Mouse (Mus musculus): ENCODE measurements around the gene Cd8b1. TPM values are rescaled to one million over a fixed set of nuclear protein-coding genes. Genes with fewer than 3 reads are reported as not detected.

Gene Cd8b1
- total RNA-seq, 2 experiments from 2014 or later: 0.37 TPM; not detected in 1

Other genes with a start within 250 kb of the Cd8b1 start
- gene Thnsl2, start 178.3 kb upstream of the Cd8b1 start, total RNA-seq (2021): 1 to 10 TPM; 7.1 to 7.9 TPM
- gene Fabp1, start 123.0 kb upstream of the Cd8b1 start, total RNA-seq (2021): 1 to 10 TPM in 1 of 2 experiments, under 1 TPM in 1; 0.74 to 6.3 TPM
- gene Krcc1, start 51.1 kb upstream of the Cd8b1 start, total RNA-seq (2021): 10 to 100 TPM; 50.6 to 51.8 TPM
- 100 to 1,000 TPM; 153 to 163 TPM for gene Smyd1, start 555 bp upstream of the Cd8b1 start, total RNA-seq (2021)
- 1 to 10 TPM in 1 of 2 experiments, under 1 TPM in 1; 0.13 to 1.0 TPM for gene Cd8a, start 50.6 kb downstream of the Cd8b1 start, total RNA-seq (2021)
- 10 to 100 TPM; 54.7 to 60.8 TPM for gene Rmnd5a, start 117.8 kb downstream of the Cd8b1 start, total RNA-seq (2021)
- gene Rnf103, start 171.1 kb downstream of the Cd8b1 start, total RNA-seq (2021): 10 to 100 TPM; 26.4 to 28.3 TPM
- gene Chmp3, start 221.0 kb downstream of the Cd8b1 start, total RNA-seq (2021): 10 to 100 TPM; 53.4 to 61.3 TPM

Data from gastrocnemius, postnatal 4 days (tissue).